Mouse (Mus musculus): ENCODE results near the gene Pawr. TPM values are rescaled to one million over a fixed set of nuclear protein-coding genes. Genes with fewer than 3 reads are reported as not detected.
"Not testable (repeated sequence)": the region's sequence is repeated elsewhere in the genome, so short reads cannot be mapped to it uniquely, and the experiment has no call there.

Gene Pawr
- polyA plus RNA-seq, 1 experiment from 2014 or later, result 2.3 TPM

GRCm38 (mm10) chr10:108343734-108344133, 11.8 kb downstream of the Pawr start:
- no peaks in the 10 kb centered on the region for H3K9me3 ChIP-seq (ENCODE audit: control insufficient read depth, low read length)
- H3K4me3 ChIP-seq (ENCODE audit: low read length), result no peak overlapping the region
- H3K36me3 ChIP-seq (ENCODE audit: control insufficient read depth, insufficient read depth, low read length), result no peaks in the 10 kb centered on the region
- H3K27me3 ChIP-seq (replicated peaks; ENCODE audit: control insufficient read depth, insufficient read depth, low read length), result no peaks in the 10 kb centered on the region
- H3K4me1 ChIP-seq (ENCODE audit: control insufficient read depth, insufficient read depth, low read depth, low read length), result no peaks in the 10 kb centered on the region
- ATAC-seq, result no peak
- no peak overlapping the region for H3K4me2 ChIP-seq (ENCODE audit: low read length)
- no peak overlapping the region for H3K9ac ChIP-seq (ENCODE audit: low read depth, low read length)
- H3K27ac ChIP-seq (ENCODE audit: low read depth, low read length), result no peak overlapping the region

- no peak overlapping the region for H3K9ac ChIP-seq (ENCODE audit: low read depth, low read length)
- 97% methylated on average over 9 of the region's 9 CpGs for WGBS
- H3K4me2 ChIP-seq (ENCODE audit: low read length), result no peak overlapping the region
- no peaks in the 10 kb centered on the region for H3K27me3 ChIP-seq (replicated peaks; ENCODE audit: control insufficient read depth, insufficient read depth, low read length)
- no peak overlapping the region for H3K27ac ChIP-seq (ENCODE audit: low read depth, low read length)
- H3K4me1 ChIP-seq (ENCODE audit: control insufficient read depth, insufficient read depth, low read depth, low read length), result no peaks in the 10 kb centered on the region
- H3K4me3 ChIP-seq (ENCODE audit: low read length), result no peak overlapping the region
- H3K9me3 ChIP-seq (ENCODE audit: control insufficient read depth, low read length), result no peaks in the 10 kb centered on the region
- H3K36me3 ChIP-seq (ENCODE audit: control insufficient read depth, insufficient read depth, low read length), result no peaks in the 10 kb centered on the region
- ATAC-seq, result no peak
Measured at GRCm38 (mm10) chr10:108345123-108345522, 13.2 kb downstream of the Pawr start.

- WGBS, result 98% methylated on average over 4 of the region's 4 CpGs
- H3K4me3 ChIP-seq (ENCODE audit: low read length); ATAC-seq; H3K27ac ChIP-seq (ENCODE audit: low read depth, low read length); H3K27me3 ChIP-seq (replicated peaks; ENCODE audit: control insufficient read depth, insufficient read depth, low read length); H3K9me3 ChIP-seq (ENCODE audit: control insufficient read depth, low read length); H3K4me1 ChIP-seq (ENCODE audit: control insufficient read depth, insufficient read depth, low read depth, low read length); H3K4me2 ChIP-seq (ENCODE audit: low read length); H3K9ac ChIP-seq (ENCODE audit: low read depth, low read length); H3K36me3 ChIP-seq (ENCODE audit: control insufficient read depth, insufficient read depth, low read length): not testable (repeated sequence)
Measured at GRCm38 (mm10) chr10:108346301-108346700, 14.4 kb downstream of the Pawr start.

GRCm38 (mm10) chr10:108350125-108351070, 18.5 kb downstream of the Pawr start:
- Histone ChIP-seq H3K36me3 (ENCODE audit: control insufficient read depth, insufficient read depth, low read length) (no peaks in the 10 kb centered on the region), H3K4me1 (ENCODE audit: control insufficient read depth, insufficient read depth, low read depth, low read length) (no peaks in the 10 kb centered on the region; the same call in 1 of the 2 replicates), H3K9me3 (ENCODE audit: control insufficient read depth, low read length) (no peaks in the 10 kb centered on the region), H3K27ac (ENCODE audit: low read depth, low read length) (no peak overlapping the region), H3K4me3 (ENCODE audit: low read length) (no peak overlapping the region), H3K27me3 (replicated peaks; ENCODE audit: control insufficient read depth, insufficient read depth, low read length) (no peaks in the 10 kb centered on the region), H3K4me2 (ENCODE audit: low read length) (no peak overlapping the region), H3K9ac (ENCODE audit: low read depth, low read length) (no peak overlapping the region)
- 79% methylated on average over 9 of the region's 9 CpGs for WGBS
- no peak for ATAC-seq

- no peaks in the 10 kb centered on the region for H3K27me3 ChIP-seq (replicated peaks; ENCODE audit: control insufficient read depth, insufficient read depth, low read length)
- H3K4me1 ChIP-seq (ENCODE audit: control insufficient read depth, insufficient read depth, low read depth, low read length), result no peaks in the 10 kb centered on the region; the same call in 1 of the 2 replicates
- H3K4me2 ChIP-seq (ENCODE audit: low read length), result no peak overlapping the region
- no peak overlapping the region for H3K9ac ChIP-seq (ENCODE audit: low read depth, low read length)
- no peak for ATAC-seq
- 84% methylated on average over 10 of the region's 10 CpGs for WGBS
- H3K9me3 ChIP-seq (ENCODE audit: control insufficient read depth, low read length), result no peaks in the 10 kb centered on the region
- no peaks in the 10 kb centered on the region for H3K36me3 ChIP-seq (ENCODE audit: control insufficient read depth, insufficient read depth, low read length)
- no peak overlapping the region for H3K4me3 ChIP-seq (ENCODE audit: low read length)
- no peak overlapping the region for H3K27ac ChIP-seq (ENCODE audit: low read depth, low read length)
Measured at GRCm38 (mm10) chr10:108352944-108353343, 21.0 kb downstream of the Pawr start.

- WGBS, result 37% methylated on average over 10 of the region's 10 CpGs
- Histone ChIP-seq H3K4me1 (ENCODE audit: control insufficient read depth, insufficient read depth, low read depth, low read length) (no peaks in the 10 kb centered on the region; the same call in 1 of the 2 replicates), H3K9ac (ENCODE audit: low read depth, low read length) (no peak overlapping the region), H3K4me2 (ENCODE audit: low read length) (no peak overlapping the region), H3K4me3 (ENCODE audit: low read length) (no peak overlapping the region), H3K27me3 (replicated peaks; ENCODE audit: control insufficient read depth, insufficient read depth, low read length) (no peaks in the 10 kb centered on the region), H3K9me3 (ENCODE audit: control insufficient read depth, low read length) (no peaks in the 10 kb centered on the region), H3K27ac (ENCODE audit: low read depth, low read length) (no peak overlapping the region), H3K36me3 (ENCODE audit: control insufficient read depth, insufficient read depth, low read length) (no peaks in the 10 kb centered on the region)
- no peak for ATAC-seq
Measured at GRCm38 (mm10) chr10:108354726-108355391, 22.9 kb downstream of the Pawr start.

- Histone ChIP-seq H3K27ac (ENCODE audit: low read depth, low read length) (no peak overlapping the region), H3K36me3 (ENCODE audit: control insufficient read depth, insufficient read depth, low read length) (no peaks in the 10 kb centered on the region), H3K4me1 (ENCODE audit: control insufficient read depth, insufficient read depth, low read depth, low read length) (no peaks in the 10 kb centered on the region; the same call in 1 of the 2 replicates), H3K9ac (ENCODE audit: low read depth, low read length) (no peak overlapping the region), H3K4me3 (ENCODE audit: low read length) (no peak overlapping the region), H3K9me3 (ENCODE audit: control insufficient read depth, low read length) (no peaks in the 10 kb centered on the region), H3K27me3 (replicated peaks; ENCODE audit: control insufficient read depth, insufficient read depth, low read length) (no peaks in the 10 kb centered on the region), H3K4me2 (ENCODE audit: low read length) (no peak overlapping the region)
- WGBS, result 69% methylated on average over 3 of the region's 3 CpGs
- no peak for ATAC-seq
Measured at GRCm38 (mm10) chr10:108355392-108355775, 23.5 kb downstream of the Pawr start.

- no peak overlapping the region for H3K4me2 ChIP-seq (ENCODE audit: low read length)
- H3K27ac ChIP-seq (ENCODE audit: low read depth, low read length), result no peak overlapping the region
- ATAC-seq, result 0 out of 2 replicates have a peak, but pooled peaks have one; percentile 27
- H3K27me3 ChIP-seq (replicated peaks; ENCODE audit: control insufficient read depth, insufficient read depth, low read length), result no peaks in the 10 kb centered on the region
- no peak overlapping the region for H3K9ac ChIP-seq (ENCODE audit: low read depth, low read length)
- H3K9me3 ChIP-seq (ENCODE audit: control insufficient read depth, low read length), result no peaks in the 10 kb centered on the region
- H3K4me3 ChIP-seq (ENCODE audit: low read length), result no peak overlapping the region
- H3K4me1 ChIP-seq (ENCODE audit: control insufficient read depth, insufficient read depth, low read depth, low read length), result no peaks in the 10 kb centered on the region; the same call in 1 of the 2 replicates
- WGBS, result 96% methylated on average over 11 of the region's 12 CpGs
- H3K36me3 ChIP-seq (ENCODE audit: control insufficient read depth, insufficient read depth, low read length), result no peaks in the 10 kb centered on the region
Measured at GRCm38 (mm10) chr10:108356601-108357187, 24.8 kb downstream of the Pawr start.

GRCm38 (mm10) chr10:108359974-108360373, 28.1 kb downstream of the Pawr start:
- H3K27me3 ChIP-seq (replicated peaks; ENCODE audit: control insufficient read depth, insufficient read depth, low read length), result no peaks in the 10 kb centered on the region
- no peak overlapping the region for H3K9ac ChIP-seq (ENCODE audit: low read depth, low read length)
- 85% methylated on average over 16 of the region's 16 CpGs for WGBS
- ATAC-seq, result no peak
- no peaks in the 10 kb centered on the region for H3K9me3 ChIP-seq (ENCODE audit: control insufficient read depth, low read length)
- H3K4me1 ChIP-seq (ENCODE audit: control insufficient read depth, insufficient read depth, low read depth, low read length), result no peaks in the 10 kb centered on the region; the same call in 1 of the 2 replicates
- no peak overlapping the region for H3K4me3 ChIP-seq (ENCODE audit: low read length)
- no peaks in the 10 kb centered on the region for H3K36me3 ChIP-seq (ENCODE audit: control insufficient read depth, insufficient read depth, low read length)
- no peak overlapping the region for H3K27ac ChIP-seq (ENCODE audit: low read depth, low read length)
- H3K4me2 ChIP-seq (ENCODE audit: low read length), result no peak overlapping the region

Data from hindbrain, embryonic 16.5 days (tissue).